Mouse (Mus musculus): ENCODE results near the gene Slc25a13.

The Slc25a13 gene

GRCm38 (mm10) chr6:6216507-6217285 is at the start of gene Slc25a13:
Slc25a13 (minus strand) TSS chr6:6217173.
- DNase-seq = peak; percentile 81 to 87

- DNase-seq = no peak
These were observed 48.8 kb upstream of the Slc25a13 start for GRCm38 (mm10) chr6:6265761-6266160.

- no peak for DNase-seq
These were observed 46.4 kb upstream of the Slc25a13 start for GRCm38 (mm10) chr6:6263293-6263911.

- no peak for DNase-seq
These were observed 43.9 kb upstream of the Slc25a13 start for GRCm38 (mm10) chr6:6260917-6261316.

- DNase-seq = no peak
These were observed 31.5 kb upstream of the Slc25a13 start for GRCm38 (mm10) chr6:6248500-6248899.

GRCm38 (mm10) chr6:6243828-6244227 is 26.9 kb upstream of the Slc25a13 start:
- no peak for DNase-seq

GRCm38 (mm10) chr6:6242114-6242513 is 25.1 kb upstream of the Slc25a13 start:
- no peak for DNase-seq

- DNase-seq = no peak
These were observed 19.9 kb upstream of the Slc25a13 start for GRCm38 (mm10) chr6:6236788-6237298.

- DNase-seq = no peak
These were observed 13.3 kb upstream of the Slc25a13 start for GRCm38 (mm10) chr6:6230262-6230661.

GRCm38 (mm10) chr6:6222721-6223120 is 5.7 kb upstream of the Slc25a13 start:
- no peak for DNase-seq

- DNase-seq = no peak
These were observed 3.6 kb upstream of the Slc25a13 start for GRCm38 (mm10) chr6:6220574-6220973.

- DNase-seq = no peak
These were observed 2.8 kb upstream of the Slc25a13 start for GRCm38 (mm10) chr6:6219661-6220370.

- DNase-seq = no peak
These were observed 283 bp upstream of the Slc25a13 start for GRCm38 (mm10) chr6:6217286-6217625.

- no peak for DNase-seq
These were observed 860 bp downstream of the Slc25a13 start for GRCm38 (mm10) chr6:6216120-6216506.

- no peak for DNase-seq
These were observed 4.3 kb downstream of the Slc25a13 start for GRCm38 (mm10) chr6:6212360-6213310.

- no peak for DNase-seq
These were observed 5.0 kb downstream of the Slc25a13 start for GRCm38 (mm10) chr6:6211958-6212357.

GRCm38 (mm10) chr6:6210637-6211036 is 6.3 kb downstream of the Slc25a13 start:
- no peak for DNase-seq

GRCm38 (mm10) chr6:6208351-6209059 is 8.5 kb downstream of the Slc25a13 start:
- DNase-seq = no peak

- no peak for DNase-seq
These were observed 9.1 kb downstream of the Slc25a13 start for GRCm38 (mm10) chr6:6207836-6208235.

- no peak for DNase-seq
These were observed 9.6 kb downstream of the Slc25a13 start for GRCm38 (mm10) chr6:6207395-6207794.

- no peak for DNase-seq
These were observed 11.3 kb downstream of the Slc25a13 start for GRCm38 (mm10) chr6:6205599-6206165.

- DNase-seq = no peak
These were observed 14.5 kb downstream of the Slc25a13 start for GRCm38 (mm10) chr6:6202451-6202850.
